Mouse (Mus musculus): ENCODE data around the gene Nlrc4. TPM values are rescaled to one million over a fixed set of nuclear protein-coding genes. Genes with fewer than 3 reads are reported as not detected.

Nlrc4 gene
- 1.2 and 1.5 TPM in 2 replicates for polyA plus RNA-seq (2012; ENCODE audit: low replicate concordance)

DNA sequence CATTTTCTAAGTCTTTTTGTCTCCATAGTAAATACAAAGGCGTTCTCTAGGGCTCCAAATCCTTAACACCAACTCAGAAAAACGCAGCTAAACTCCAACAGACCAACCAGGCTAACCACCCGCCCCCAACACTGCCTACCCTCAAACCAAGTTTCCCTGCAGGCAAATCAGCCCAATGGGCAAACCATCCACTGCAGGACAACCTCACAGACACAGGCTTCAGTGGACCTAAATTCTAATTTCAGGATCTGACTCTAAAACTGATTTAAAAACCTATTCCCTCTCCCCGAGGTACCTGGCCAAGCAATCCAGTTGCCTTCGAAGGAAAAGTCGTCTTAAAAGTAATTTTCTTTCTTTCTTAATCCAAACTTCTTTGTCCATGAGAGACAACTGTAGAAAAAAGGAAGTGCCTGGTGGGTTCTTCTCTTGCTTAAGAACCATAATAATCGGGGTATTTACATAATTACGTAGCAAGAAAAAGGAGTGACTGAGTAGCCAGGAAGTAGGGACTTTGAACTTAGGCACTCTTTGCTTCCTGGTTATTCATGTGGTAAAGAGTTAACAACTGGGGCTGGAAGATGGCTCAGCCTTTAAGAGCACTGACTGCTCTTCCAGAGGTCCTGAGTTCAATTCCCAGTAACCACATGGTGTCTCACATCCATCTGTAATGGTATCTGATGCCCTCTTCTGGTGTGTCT is at the start of gene Nlrc4:
Nlrc4 (minus strand) TSS at position 432 of the 698 bp plus-strand sequence.

DNA sequence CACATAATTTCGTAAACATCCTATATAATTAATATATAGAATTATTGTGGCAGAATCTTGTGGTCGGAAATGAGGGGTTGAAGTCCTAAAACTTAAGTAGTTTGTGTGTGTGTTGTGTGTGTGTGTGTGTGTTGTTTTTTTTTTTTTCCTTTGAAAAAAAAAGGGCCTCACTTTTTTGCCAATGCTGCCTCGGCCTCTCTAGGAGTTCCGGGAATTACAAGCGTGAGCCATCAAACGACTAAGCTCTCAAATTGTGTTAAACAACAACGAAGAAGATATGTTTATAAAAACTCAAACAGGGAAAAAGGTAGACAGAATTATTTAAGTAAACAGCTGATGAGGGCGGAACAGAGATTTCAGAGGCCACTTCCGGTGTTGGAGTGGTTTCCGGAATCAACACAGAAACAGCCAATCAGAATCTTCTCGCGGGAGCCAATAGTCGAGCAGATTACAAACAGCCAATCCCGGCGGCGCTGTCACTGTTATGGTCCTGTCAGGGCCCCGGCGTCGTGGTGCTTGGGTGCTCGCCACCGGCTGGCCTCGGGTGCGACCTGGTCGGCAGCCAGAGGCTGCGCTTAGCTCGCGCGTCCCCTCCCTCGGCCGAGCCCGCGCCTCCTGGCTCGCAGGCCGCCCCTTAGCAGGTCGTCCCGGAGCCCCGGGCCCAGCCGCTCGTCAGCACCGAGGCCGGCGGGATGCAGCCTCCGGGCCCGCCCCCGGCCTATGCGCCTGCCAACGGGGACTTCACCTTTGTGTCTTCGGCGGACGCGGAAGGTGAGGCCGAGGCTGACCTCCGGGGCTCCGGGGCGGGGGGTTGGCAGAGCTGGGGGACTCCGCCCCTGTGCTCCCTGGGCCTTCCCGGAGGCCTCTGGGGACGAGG is 30.3 kb upstream of the Nlrc4 start, which contains the start of gene Yipf4:
Yipf4 (plus strand) TSS at position 470 of the 877 bp plus-strand sequence.

DNA sequence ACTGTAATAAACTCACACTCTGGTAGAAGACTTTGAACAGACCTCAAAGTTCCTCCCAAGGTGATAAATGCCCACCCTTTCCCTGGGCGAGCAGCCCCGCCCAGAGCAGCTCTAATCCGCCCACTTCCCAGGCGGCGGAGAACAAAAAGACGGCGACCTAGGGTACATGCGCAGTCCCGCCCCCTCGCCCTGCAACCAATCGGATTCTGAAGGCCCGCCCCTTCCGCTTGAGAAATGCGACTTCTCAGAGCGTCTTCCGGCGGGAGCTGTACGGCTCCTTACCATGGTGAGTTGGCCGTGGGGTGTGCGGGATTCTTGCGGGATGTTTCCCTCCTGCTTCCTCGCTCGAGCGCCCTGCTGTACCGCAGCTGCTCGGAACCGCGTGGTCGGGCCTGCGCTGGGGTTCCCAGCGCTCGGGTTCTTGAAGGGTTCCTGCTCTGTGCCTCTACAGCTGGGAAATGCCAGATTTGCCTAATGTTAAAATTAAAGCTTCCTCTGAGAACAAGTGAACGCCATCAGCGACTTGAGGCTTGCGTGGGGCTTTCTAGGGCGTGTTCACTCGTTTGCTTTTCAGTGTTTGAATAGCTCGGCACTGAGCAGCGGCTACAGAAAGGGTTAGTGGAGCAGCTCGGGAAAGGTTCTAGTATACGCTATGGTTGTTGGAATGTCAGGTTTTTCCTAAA is 63.4 kb downstream of the Nlrc4 start, which contains the start of gene Slc30a6:
Slc30a6 (plus strand) TSS at position 226 of the 683 bp plus-strand sequence.

Other genes with a start within 250 kb of the Nlrc4 start
- 15.4 and 27.2 TPM in 2 replicates for gene Memo1, start 163.6 kb downstream of the Nlrc4 start, polyA plus RNA-seq (2012; ENCODE audit: low replicate concordance)
- gene Dpy30, start 135.2 kb downstream of the Nlrc4 start, polyA plus RNA-seq (2012; ENCODE audit: low replicate concordance), result 10.8 and 37.6 TPM in 2 replicates
- 7.0 and 14.9 TPM in 2 replicates for gene Spast, start 120.2 kb downstream of the Nlrc4 start, polyA plus RNA-seq (2012; ENCODE audit: low replicate concordance)
- gene Slc30a6, start 63.5 kb downstream of the Nlrc4 start, polyA plus RNA-seq (2012; ENCODE audit: low replicate concordance), result 2.2 and 2.4 TPM in 2 replicates
- gene Yipf4, start 30.4 kb upstream of the Nlrc4 start, polyA plus RNA-seq (2012; ENCODE audit: low replicate concordance), result 26.6 and 47.0 TPM in 2 replicates
- 46.3 and 47.2 TPM in 2 replicates for gene Birc6, start 69.2 kb upstream of the Nlrc4 start, polyA plus RNA-seq (2012; ENCODE audit: low replicate concordance)

Measured in hematopoietic multipotent progenitor cell, adult 10-12 weeks (in vitro differentiated cells).